Mouse (Mus musculus): ENCODE data around the gene Ttc39b.

DNA sequence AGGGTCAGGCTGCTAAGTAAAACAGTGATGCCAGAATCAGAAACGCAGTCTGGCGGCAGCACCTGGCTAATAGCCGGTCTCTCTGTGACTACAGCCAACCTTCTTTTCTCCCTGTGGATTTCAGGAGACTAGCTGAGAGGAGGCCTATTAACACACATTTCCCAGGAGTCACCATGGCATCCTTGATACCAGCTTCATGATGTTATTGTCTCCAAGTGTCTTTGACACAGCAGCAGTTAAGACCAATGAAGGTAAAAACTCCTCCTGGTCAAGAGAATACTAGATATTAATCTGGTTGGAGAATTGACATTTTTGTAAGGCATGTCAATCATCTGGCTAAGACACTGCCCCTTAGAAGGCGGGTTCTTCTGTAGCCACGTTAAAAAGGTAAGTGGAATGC lies 1.3 kb upstream of the Ttc39b start:
- TF ChIP-seq GATA1 (IDR thresholded peaks at IDR 0.05; ENCODE audit: low read depth, low read length), result no peak
- TF ChIP-seq ZNF384 (IDR thresholded peaks at IDR 0.05; ENCODE audit: low read depth, low read length), result no peak
- no peak for TF ChIP-seq MYB (IDR thresholded peaks at IDR 0.05; ENCODE audit: low read depth, low read length)
- no peak for TF ChIP-seq HCFC1 (IDR thresholded peaks at IDR 0.05; ENCODE audit: low read depth, low read length)
- TF ChIP-seq POLR2A (IDR thresholded peaks at IDR 0.05; ENCODE audit: control insufficient read depth in 1 of 2, insufficient read depth in 1 of 2, low read depth in 1 of 2, low read length in 2 of 2, poor library complexity in 1 of 2), result no peak
- no peak for TF ChIP-seq MXI1 (IDR thresholded peaks at IDR 0.05; ENCODE audit: low read depth, low read length)
- no peak for TF ChIP-seq USF2 (IDR thresholded peaks at IDR 0.05; ENCODE audit: borderline replicate concordance in 1 of 2, insufficient read depth in 1 of 2, low read depth in 1 of 2, low read length in 2 of 2)
